Mouse (Mus musculus): ENCODE data around the gene Ociad2. TPM values are rescaled to one million over a fixed set of nuclear protein-coding genes. Genes with fewer than 3 reads are reported as not detected.

Gene Ociad2
- 11.4 and 12.4 TPM in 2 replicates for polyA plus RNA-seq (2015; fragmentation: Nextera tagmentation; extraction: Ambion mirVana)

GRCm38 (mm10) chr5:73340723-73341235, at the start of gene Ociad2:
Gene Ociad2, minus strand, starts transcription at chr5:73341028.
- 85% methylated on average over 8 of the region's 8 CpGs for WGBS
- Histone ChIP-seq H3K27me3 (peaks cover 15% of the 10 kb centered on the region; the same call in 1 of the 2 replicates), H3K36me3 (no peaks in the 10 kb centered on the region), H3K9me3 (replicated peaks) (no peaks in the 10 kb centered on the region), H3K27ac (no peak within 1 kb of the TSS), H3K4me2 (no peak within 1 kb of the TSS), H3K4me3 (replicated peaks) (no peak within 1 kb of the TSS), H3K4me1 (peaks cover 12% of the 10 kb centered on the region), H3K9ac (no peak within 1 kb of the TSS)
- ATAC-seq (replicated peaks; ENCODE audit: low FRiP score), result no peak

- peaks cover 13% of the 10 kb centered on the region for H3K27me3 ChIP-seq
- no peak overlapping the region for H3K9ac ChIP-seq
- 25% methylated on average over 4 of the region's 4 CpGs for WGBS
- no peak overlapping the region for H3K4me3 ChIP-seq (replicated peaks)
- H3K9me3 ChIP-seq (replicated peaks), result no peaks in the 10 kb centered on the region
- H3K4me1 ChIP-seq, result peaks cover 4% of the 10 kb centered on the region; the same call in 1 of the 2 replicates
- no peak overlapping the region for H3K4me2 ChIP-seq
- no peak overlapping the region for H3K27ac ChIP-seq
- H3K36me3 ChIP-seq, result no peaks in the 10 kb centered on the region
- ATAC-seq (replicated peaks; ENCODE audit: low FRiP score), result 0 out of 2 replicates have a peak, but pooled peaks have one; percentile 59
Measured at GRCm38 (mm10) chr5:73383647-73383970, 42.8 kb upstream of the Ociad2 start.

- Histone ChIP-seq H3K4me2 (no peak overlapping the region), H3K4me1 (peaks cover 4% of the 10 kb centered on the region; the same call in 1 of the 2 replicates), H3K36me3 (no peaks in the 10 kb centered on the region), H3K9ac (no peak overlapping the region), H3K9me3 (replicated peaks) (no peaks in the 10 kb centered on the region), H3K27ac (no peak overlapping the region), H3K27me3 (peaks cover 13% of the 10 kb centered on the region), H3K4me3 (replicated peaks) (no peak overlapping the region)
- ATAC-seq (replicated peaks; ENCODE audit: low FRiP score), result 0 out of 2 replicates have a peak, but pooled peaks have one; percentile 20
- WGBS, result 27% methylated on average over 3 of the region's 3 CpGs
Measured at GRCm38 (mm10) chr5:73382737-73383646, 42.2 kb upstream of the Ociad2 start.

- no peak for ATAC-seq (replicated peaks; ENCODE audit: low FRiP score)
- 82% methylated on average over 9 of the region's 9 CpGs for whole genome bisulfite sequencing
- no peaks in the 10 kb centered on the region for H3K36me3 ChIP-seq
Measured at GRCm38 (mm10) chr5:73381976-73382540, 41.2 kb upstream of the Ociad2 start.

GRCm38 (mm10) chr5:73381510-73381909, 40.7 kb upstream of the Ociad2 start:
- H3K27me3 ChIP-seq, result peaks cover 13% of the 10 kb centered on the region
- no peak overlapping the region for H3K4me3 ChIP-seq (replicated peaks)
- no peak overlapping the region for H3K9ac ChIP-seq
- no peak overlapping the region for H3K27ac ChIP-seq
- 76% methylated on average over 7 of the region's 7 CpGs for WGBS
- peaks cover 4% of the 10 kb centered on the region; the same call in 1 of the 2 replicates for H3K4me1 ChIP-seq
- H3K9me3 ChIP-seq (replicated peaks), result no peaks in the 10 kb centered on the region
- no peaks in the 10 kb centered on the region for H3K36me3 ChIP-seq
- ATAC-seq (replicated peaks; ENCODE audit: low FRiP score), result no peak
- H3K4me2 ChIP-seq, result no peak overlapping the region

More at GRCm38 (mm10) chr5:73381976-73382540, 41.2 kb upstream of the Ociad2 start:
- Histone ChIP-seq H3K9me3 (replicated peaks) (no peaks in the 10 kb centered on the region), H3K27me3 (peaks cover 13% of the 10 kb centered on the region), H3K4me3 (replicated peaks) (no peak overlapping the region), H3K27ac (no peak overlapping the region), H3K4me2 (no peak overlapping the region), H3K4me1 (peaks cover 4% of the 10 kb centered on the region; the same call in 1 of the 2 replicates), H3K9ac (no peak overlapping the region)

- Histone ChIP-seq H3K27ac (no peak overlapping the region), H3K9me3 (replicated peaks) (no peaks in the 10 kb centered on the region), H3K4me2 (no peak overlapping the region), H3K4me1 (peaks cover 9% of the 10 kb centered on the region), H3K4me3 (replicated peaks) (no peak overlapping the region), H3K27me3 (peaks cover 13% of the 10 kb centered on the region), H3K9ac (no peak overlapping the region), H3K36me3 (no peaks in the 10 kb centered on the region)
- 46% methylated on average over 8 of the region's 8 CpGs for WGBS
- no peak for ATAC-seq (replicated peaks; ENCODE audit: low FRiP score)
Measured at GRCm38 (mm10) chr5:73380829-73381228, 40.0 kb upstream of the Ociad2 start.

GRCm38 (mm10) chr5:73379908-73380307, 39.1 kb upstream of the Ociad2 start:
- peak; percentile 78 for ATAC-seq (replicated peaks; ENCODE audit: low FRiP score)
- no peak overlapping the region for H3K9ac ChIP-seq
- no peak overlapping the region for H3K4me3 ChIP-seq (replicated peaks)
- H3K9me3 ChIP-seq (replicated peaks), result no peaks in the 10 kb centered on the region
- no peak overlapping the region for H3K4me2 ChIP-seq
- no peaks in the 10 kb centered on the region for H3K36me3 ChIP-seq
- peaks cover 13% of the 10 kb centered on the region for H3K27me3 ChIP-seq
- 26% methylated on average over 3 of the region's 3 CpGs for WGBS
- no peak overlapping the region for H3K27ac ChIP-seq
- peaks cover 16% of the 10 kb centered on the region for H3K4me1 ChIP-seq

GRCm38 (mm10) chr5:73376491-73376890, 35.7 kb upstream of the Ociad2 start:
- Histone ChIP-seq H3K4me2 (no peak overlapping the region), H3K4me3 (replicated peaks) (no peak overlapping the region), H3K4me1 (peaks cover 16% of the 10 kb centered on the region; the same call in 1 of the 2 replicates), H3K27me3 (peaks cover 11% of the 10 kb centered on the region), H3K36me3 (no peaks in the 10 kb centered on the region), H3K27ac (no peak overlapping the region), H3K9ac (no peak overlapping the region), H3K9me3 (replicated peaks) (no peaks in the 10 kb centered on the region)
- no peak for ATAC-seq (replicated peaks; ENCODE audit: low FRiP score)
- WGBS, result 85% methylated on average over 7 of the region's 7 CpGs

GRCm38 (mm10) chr5:73376041-73376440, 35.2 kb upstream of the Ociad2 start:
- no peak overlapping the region for H3K4me2 ChIP-seq
- no peaks in the 10 kb centered on the region for H3K9me3 ChIP-seq (replicated peaks)
- 43% methylated on average over 9 of the region's 9 CpGs for WGBS
- ATAC-seq (replicated peaks; ENCODE audit: low FRiP score), result no peak
- no peak overlapping the region for H3K4me3 ChIP-seq (replicated peaks)
- H3K9ac ChIP-seq, result no peak overlapping the region
- H3K27me3 ChIP-seq, result peaks cover 8% of the 10 kb centered on the region
- no peaks in the 10 kb centered on the region for H3K36me3 ChIP-seq
- H3K4me1 ChIP-seq, result peaks cover 16% of the 10 kb centered on the region; the same call in 1 of the 2 replicates
- H3K27ac ChIP-seq, result no peak overlapping the region

- H3K36me3 ChIP-seq, result no peaks in the 10 kb centered on the region
- H3K9me3 ChIP-seq (replicated peaks), result no peaks in the 10 kb centered on the region
- no peak overlapping the region for H3K4me3 ChIP-seq (replicated peaks)
- no peak overlapping the region for H3K9ac ChIP-seq
- H3K4me1 ChIP-seq, result peaks cover 16% of the 10 kb centered on the region; the same call in 1 of the 2 replicates
- H3K27me3 ChIP-seq, result no peaks in the 10 kb centered on the region
- H3K27ac ChIP-seq, result peak overlapping the region; percentile 19; the same call in 1 of the 2 replicates
- no peak overlapping the region for H3K4me2 ChIP-seq
- WGBS, result 10% methylated on average over 3 of the region's 3 CpGs
- ATAC-seq (replicated peaks; ENCODE audit: low FRiP score), result no peak
Measured at GRCm38 (mm10) chr5:73373184-73373583, 32.4 kb upstream of the Ociad2 start.

GRCm38 (mm10) chr5:73372601-73373000, 31.8 kb upstream of the Ociad2 start:
- H3K4me2 ChIP-seq, result no peak overlapping the region
- ATAC-seq (replicated peaks; ENCODE audit: low FRiP score), result no peak
- WGBS, result 69% methylated on average over 5 of the region's 5 CpGs
- H3K9ac ChIP-seq, result no peak overlapping the region
- H3K27ac ChIP-seq, result no peak overlapping the region
- H3K9me3 ChIP-seq (replicated peaks), result no peaks in the 10 kb centered on the region
- H3K4me3 ChIP-seq (replicated peaks), result no peak overlapping the region
- H3K27me3 ChIP-seq, result no peaks in the 10 kb centered on the region
- H3K4me1 ChIP-seq, result peaks cover 16% of the 10 kb centered on the region; the same call in 1 of the 2 replicates
- H3K36me3 ChIP-seq, result no peaks in the 10 kb centered on the region

- no peaks in the 10 kb centered on the region for H3K36me3 ChIP-seq
- no peaks in the 10 kb centered on the region for H3K27me3 ChIP-seq
- no peak for ATAC-seq (replicated peaks; ENCODE audit: low FRiP score)
- H3K4me1 ChIP-seq, result peaks cover 4% of the 10 kb centered on the region; the same call in 1 of the 2 replicates
- no peak overlapping the region for H3K4me2 ChIP-seq
- no peaks in the 10 kb centered on the region for H3K9me3 ChIP-seq (replicated peaks)
- 69% methylated on average over 3 of the region's 3 CpGs for WGBS
- no peak overlapping the region for H3K9ac ChIP-seq
- H3K4me3 ChIP-seq (replicated peaks), result no peak overlapping the region
- no peak overlapping the region for H3K27ac ChIP-seq
Measured at GRCm38 (mm10) chr5:73369731-73370130, 28.9 kb upstream of the Ociad2 start.
